Mouse (Mus musculus) embryonic facial prominence, embryonic 12.5 days (tissue): Measurements from ENCODE around the gene Ehmt2. TPM values are rescaled to one million over a fixed set of nuclear protein-coding genes. Genes with fewer than 3 reads are reported as not detected.

ENCODE experiments used
- ATAC-seq: fragments of 200-750 bp; cut with Nextera tagmentation; 2 replicates; pipeline ENCODE4 v1.8.0; 2017; ENCODE audit not compliant: insufficient number of reproducible peaks, insufficient read depth, low FRiP score, low TSS enrichment
- H3K27ac ChIP-seq: fragments of 300-500 bp; sonication (generic); 2 replicates; pipeline ENCODE4 v1.5.1; 2016; ENCODE audit warnings: mild to moderate bottlenecking
- H3K27me3 ChIP-seq: fragments of 300-500 bp; sonication (generic); 2 replicates; pipeline ENCODE4 v1.6.1; 2016; ENCODE audit warnings: mild to moderate bottlenecking, moderate library complexity
- H3K36me3 ChIP-seq: fragments of 300-500 bp; sonication (generic); 2 replicates; pipeline ENCODE4 v1.6.1; 2016; ENCODE audit warnings: mild to moderate bottlenecking
- H3K4me1 ChIP-seq: fragments of 300-500 bp; sonication (generic); 2 replicates; pipeline ENCODE4 v1.6.1; 2016
- H3K4me2 ChIP-seq: fragments of 300-500 bp; sonication (generic); replicated peaks from 2 replicates; pipeline ENCODE4 v1.6.1; 2016; ENCODE audit warnings: mild to moderate bottlenecking, moderate library complexity
- H3K4me3 ChIP-seq: fragments of 300-500 bp; sonication (generic); 2 replicates; pipeline ENCODE4 v1.5.1; 2016; ENCODE audit warnings: mild to moderate bottlenecking
- H3K9ac ChIP-seq: fragments of 300-500 bp; sonication (generic); 2 replicates; pipeline ENCODE4 v1.6.1; 2016; ENCODE audit warnings: mild to moderate bottlenecking, moderate library complexity
- H3K9me3 ChIP-seq: fragments of 300-500 bp; sonication (generic); 2 replicates; pipeline ENCODE4 v1.6.1; 2016; ENCODE audit warnings: mild to moderate bottlenecking, moderate library complexity
- WGBS: fragments of 180-500 bp; shearing (Covaris S2); methylation state at CpG from one replicate; pipeline ENCODE4 v1.1.7; 2016; 5-methylcytosine and 5-hydroxymethylcytosine counted together
- polyA plus RNA-seq: library from polyadenylated mRNA; unstranded; fragments of >200 nt; fragmentation: Nextera tagmentation; extraction: Ambion mirVana; gene quantifications from 2 replicates; pipeline ENCODE4 v1.2.1, GENCODE M21; 2016

The Ehmt2 gene
- 111 and 121 TPM in 2 replicates for polyA plus RNA-seq

DNA sequence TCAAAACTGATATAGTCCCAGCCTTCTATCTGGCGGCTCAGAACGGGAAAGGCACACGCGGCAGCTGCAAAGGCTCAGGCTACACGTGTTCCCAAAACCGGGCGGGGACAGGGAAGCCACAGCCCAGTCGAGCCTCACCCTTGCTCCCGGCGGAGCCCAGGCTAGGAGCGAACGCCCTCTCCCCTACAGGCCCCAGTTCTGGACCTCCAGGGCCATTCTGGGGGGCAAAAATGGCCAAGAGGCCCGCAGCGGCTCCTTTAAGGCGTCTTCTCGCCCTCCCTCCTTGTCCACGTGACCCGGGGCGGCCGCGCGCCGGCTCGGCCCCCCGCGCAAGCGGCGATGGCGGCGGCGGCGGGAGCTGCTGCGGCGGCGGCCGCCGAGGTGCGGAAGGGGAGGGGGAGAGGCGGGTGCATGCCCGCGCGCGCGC lies at the start of gene Ehmt2, which contains the start of gene C2:
TSS of gene Ehmt2 (plus strand) at position 310 of the 427 bp plus-strand sequence.
TSS of gene C2 (minus strand) at position 106 of the 427 bp plus-strand sequence.
- peaks cover 35% of the 10 kb centered on the region for H3K4me1 ChIP-seq
- WGBS, result under 1% methylated on average over 37 of the region's 44 CpGs

DNA sequence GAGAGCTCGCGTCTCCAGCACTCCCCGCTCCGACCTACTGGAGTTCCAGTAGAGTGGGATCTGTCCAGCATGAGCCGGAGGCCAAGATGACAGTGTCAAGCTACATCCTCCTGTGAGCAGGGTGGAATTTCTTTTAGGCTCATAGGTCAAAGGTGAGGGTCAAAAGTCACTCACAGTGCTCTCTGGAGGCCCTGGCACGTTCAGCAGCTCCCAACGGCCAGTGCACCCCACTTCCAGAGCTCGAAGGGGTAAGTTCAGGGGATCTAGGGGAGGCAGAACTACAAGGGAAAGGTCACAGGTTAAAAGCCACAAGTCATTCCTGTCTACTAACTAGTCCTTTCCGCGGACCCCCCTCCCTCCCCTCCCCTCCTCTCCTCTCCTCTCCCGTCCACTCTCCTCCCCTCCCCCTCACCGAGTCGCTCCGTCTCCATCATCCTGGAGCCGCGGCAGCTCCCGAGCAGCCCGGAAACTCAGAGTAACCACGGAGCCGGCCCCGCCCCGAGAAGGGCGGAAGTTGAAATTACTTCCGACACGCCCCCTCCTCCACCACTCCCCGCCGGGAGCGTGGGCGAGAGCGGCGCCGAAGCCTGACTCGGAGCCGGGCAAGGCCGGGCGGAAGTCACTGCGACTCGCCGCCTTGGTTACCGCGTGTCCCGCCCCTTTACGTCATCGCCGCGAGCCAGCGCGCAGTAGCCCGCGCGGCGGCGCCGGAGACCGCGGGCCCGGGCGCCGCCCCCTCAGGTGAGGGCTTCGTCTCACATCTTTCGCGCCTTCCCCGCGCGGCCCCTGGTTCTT lies 48.4 kb upstream of the Ehmt2 start, which contains the start of the genes Skiv2l and Nelfe:
TSS of gene Skiv2l (minus strand) at position 489 of the 795 bp plus-strand sequence.
TSS of gene Nelfe (plus strand) at position 670 of the 795 bp plus-strand sequence.
- Histone ChIP-seq H3K9me3 (no peaks in the 10 kb centered on the region), H3K36me3 (peaks cover 59% of the 10 kb centered on the region), H3K27ac (peak within 1 kb of the TSS; percentile 24; the same call in 1 of the 2 replicates), H3K9ac (peak within 1 kb of the TSS; percentile 70), H3K27me3 (no peaks in the 10 kb centered on the region), H3K4me1 (peaks cover 17% of the 10 kb centered on the region), H3K4me2 (peak within 1 kb of the TSS; percentile 83), H3K4me3 (peak within 1 kb of the TSS; percentile 61)
- under 1% methylated on average over 61 of the region's 65 CpGs for WGBS
- peak; percentile 94 for ATAC-seq

More for the DNA sequence above, at the start of gene Ehmt2, which contains the start of gene C2:
- H3K4me3 ChIP-seq, result peak within 1 kb of the TSS; percentile 99
- 0 out of 2 replicates have a peak, but pooled peaks cover 4% of the 10 kb centered on the region for H3K9me3 ChIP-seq
- H3K27ac ChIP-seq, result peak within 1 kb of the TSS; percentile 96
- peaks cover 24% of the 10 kb centered on the region for H3K36me3 ChIP-seq
- no peaks in the 10 kb centered on the region for H3K27me3 ChIP-seq
- ATAC-seq, result peak; percentile 17; the same call in 1 of the 2 replicates
- peak within 1 kb of the TSS; percentile 98 for H3K9ac ChIP-seq
- peak within 1 kb of the TSS; percentile 97 for H3K4me2 ChIP-seq

DNA sequence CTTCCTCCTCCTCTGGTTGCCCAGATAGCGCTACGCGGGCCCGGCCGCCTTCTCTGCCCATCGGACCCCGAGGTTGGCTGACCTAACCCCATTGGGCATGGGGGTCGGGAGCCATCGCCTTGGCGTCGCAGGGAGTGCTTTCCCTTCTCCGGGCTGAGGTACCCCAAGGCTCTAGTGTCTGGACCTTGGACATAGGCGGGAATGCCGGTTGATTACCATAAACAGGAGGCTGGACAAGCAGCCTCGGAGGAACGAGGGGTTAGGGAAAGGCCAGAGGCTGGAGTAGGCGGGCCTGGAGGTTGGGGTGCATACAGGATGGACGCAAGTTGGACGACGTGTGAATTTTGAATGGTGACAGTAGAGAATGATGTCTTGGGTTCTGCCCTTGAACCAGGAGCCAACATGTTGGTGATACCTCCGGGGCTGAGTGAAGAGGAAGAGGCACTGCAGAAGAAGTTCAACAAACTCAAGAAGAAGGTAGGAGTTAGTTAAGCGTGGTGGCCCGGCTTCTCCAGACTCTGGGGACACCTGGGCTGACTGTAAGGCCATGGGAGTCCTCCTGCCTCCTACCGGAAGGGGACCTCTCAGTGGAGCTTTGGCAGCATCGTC lies 47.6 kb upstream of the Ehmt2 start:
- Histone ChIP-seq H3K27ac (peak overlapping the region; percentile 24; the same call in 1 of the 2 replicates), H3K4me1 (peaks cover 17% of the 10 kb centered on the region), H3K27me3 (no peaks in the 10 kb centered on the region), H3K9me3 (no peaks in the 10 kb centered on the region), H3K4me3 (peak overlapping the region; percentile 61), H3K9ac (peak overlapping the region; percentile 70), H3K36me3 (peaks cover 56% of the 10 kb centered on the region), H3K4me2 (peak overlapping the region; percentile 83)
- peak; percentile 16 for ATAC-seq
- WGBS, result 2% methylated on average over 25 of the region's 25 CpGs

DNA sequence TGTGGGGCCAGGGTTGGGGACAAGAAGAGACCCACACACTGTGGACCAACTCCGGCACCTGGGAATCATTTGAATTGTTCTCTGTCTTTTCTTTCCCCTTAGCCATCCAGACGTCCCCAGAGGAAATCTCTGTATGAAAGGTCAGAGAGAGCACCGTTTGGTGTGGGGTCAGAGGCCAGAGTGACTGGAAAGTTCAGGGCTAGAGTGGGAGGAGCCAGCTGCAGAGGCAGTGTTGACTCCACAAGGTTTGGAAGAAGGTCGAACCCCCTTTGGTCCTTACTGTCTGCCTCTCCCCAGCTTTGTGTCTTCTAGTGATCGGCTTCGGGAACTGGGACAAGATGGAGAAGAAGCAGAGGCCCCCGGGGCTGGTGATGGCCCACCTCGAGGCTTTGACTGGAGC lies 44.8 kb upstream of the Ehmt2 start:
- Histone ChIP-seq H3K4me1 (peaks cover 17% of the 10 kb centered on the region), H3K27me3 (no peaks in the 10 kb centered on the region), H3K36me3 (peaks cover 43% of the 10 kb centered on the region), H3K27ac (no peak overlapping the region), H3K9me3 (no peaks in the 10 kb centered on the region), H3K4me2 (no peak overlapping the region), H3K4me3 (no peak overlapping the region), H3K9ac (no peak overlapping the region)
- WGBS, result 56% methylated on average over 8 of the region's 8 CpGs
- ATAC-seq, result no peak

DNA sequence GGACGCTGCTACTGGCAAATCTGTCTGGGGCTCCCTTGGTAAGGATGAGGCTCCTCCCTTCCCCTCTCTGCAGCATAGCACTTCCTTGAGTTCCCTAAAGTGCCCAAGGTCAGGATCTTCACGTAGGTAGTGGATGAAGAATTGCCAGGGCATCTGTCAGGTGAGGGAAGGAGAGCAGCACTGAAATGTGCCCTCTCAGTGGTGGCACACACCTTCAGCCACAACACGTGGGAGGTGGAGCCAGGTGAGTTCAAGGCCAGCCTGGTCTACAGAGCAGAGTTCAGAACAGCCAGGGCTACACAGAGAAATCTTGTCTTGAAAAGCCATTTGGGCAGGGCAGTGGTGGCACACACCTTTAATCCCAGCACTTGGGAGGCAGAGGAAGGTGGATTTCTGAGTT lies 43.5 kb upstream of the Ehmt2 start:
- Histone ChIP-seq H3K4me2 (no peak overlapping the region), H3K9me3 (no peaks in the 10 kb centered on the region), H3K27me3 (no peaks in the 10 kb centered on the region), H3K9ac (no peak overlapping the region), H3K36me3 (peaks cover 43% of the 10 kb centered on the region), H3K4me1 (peaks cover 11% of the 10 kb centered on the region), H3K4me3 (no peak overlapping the region), H3K27ac (no peak overlapping the region)
- WGBS, result 75% methylated on average over 3 of the region's 3 CpGs
- ATAC-seq, result no peak

DNA sequence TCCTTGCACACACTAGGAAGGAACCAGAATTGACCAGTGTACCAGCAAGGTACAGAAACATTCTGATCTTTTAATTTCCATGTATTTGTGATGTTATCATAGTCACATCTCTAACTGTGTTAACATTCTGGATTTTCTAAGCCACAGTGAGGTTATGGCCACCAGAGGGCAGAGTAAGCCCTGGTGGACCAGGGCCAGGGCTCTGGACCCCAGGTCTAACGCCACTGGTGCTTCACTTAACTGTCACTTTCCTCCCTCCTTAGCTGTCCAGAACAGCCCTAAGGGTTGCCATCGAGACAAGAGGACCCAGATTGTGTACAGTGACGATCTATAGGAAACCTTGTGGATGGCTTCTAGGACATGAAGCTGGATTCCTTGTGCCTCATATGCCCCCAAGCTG lies 42.4 kb upstream of the Ehmt2 start:
- Histone ChIP-seq H3K36me3 (peaks cover 43% of the 10 kb centered on the region), H3K4me3 (no peak overlapping the region), H3K4me1 (peaks cover 10% of the 10 kb centered on the region), H3K27ac (no peak overlapping the region), H3K9ac (no peak overlapping the region), H3K9me3 (no peaks in the 10 kb centered on the region), H3K4me2 (no peak overlapping the region), H3K27me3 (no peaks in the 10 kb centered on the region)
- no peak for ATAC-seq
- WGBS, result 38% methylated on average over 3 of the region's 3 CpGs

DNA sequence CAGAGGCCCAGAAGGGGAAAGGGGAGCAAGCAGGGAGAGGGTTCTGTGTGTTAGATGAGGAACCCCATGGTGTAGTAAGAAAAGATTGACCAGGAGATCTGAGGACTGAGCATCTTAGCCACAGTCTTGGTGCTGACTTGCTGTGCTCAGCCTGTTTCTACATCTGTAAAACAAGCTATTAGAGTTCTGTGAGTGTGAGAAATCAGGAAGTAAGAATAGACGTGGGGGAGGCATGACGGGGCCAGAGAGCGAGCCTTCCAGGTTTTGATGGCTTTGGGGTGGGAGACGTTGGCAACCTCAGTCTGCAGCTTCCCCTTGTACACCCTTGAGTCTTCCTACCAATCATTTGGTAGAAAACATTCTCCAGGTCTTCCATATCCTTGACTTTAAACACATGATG lies 39.6 kb upstream of the Ehmt2 start:
- no peak for ATAC-seq
- H3K4me3 ChIP-seq, result no peak overlapping the region
- 0 out of 2 replicates have a peak overlapping the region, but pooled peaks have one; percentile 36 for H3K27ac ChIP-seq
- H3K36me3 ChIP-seq, result peaks cover 29% of the 10 kb centered on the region
- H3K9ac ChIP-seq, result no peak overlapping the region
- H3K4me2 ChIP-seq, result no peak overlapping the region
- no peaks in the 10 kb centered on the region for H3K27me3 ChIP-seq
- H3K4me1 ChIP-seq, result no peaks in the 10 kb centered on the region
- 83% methylated on average over 4 of the region's 4 CpGs for WGBS
- no peaks in the 10 kb centered on the region for H3K9me3 ChIP-seq

DNA sequence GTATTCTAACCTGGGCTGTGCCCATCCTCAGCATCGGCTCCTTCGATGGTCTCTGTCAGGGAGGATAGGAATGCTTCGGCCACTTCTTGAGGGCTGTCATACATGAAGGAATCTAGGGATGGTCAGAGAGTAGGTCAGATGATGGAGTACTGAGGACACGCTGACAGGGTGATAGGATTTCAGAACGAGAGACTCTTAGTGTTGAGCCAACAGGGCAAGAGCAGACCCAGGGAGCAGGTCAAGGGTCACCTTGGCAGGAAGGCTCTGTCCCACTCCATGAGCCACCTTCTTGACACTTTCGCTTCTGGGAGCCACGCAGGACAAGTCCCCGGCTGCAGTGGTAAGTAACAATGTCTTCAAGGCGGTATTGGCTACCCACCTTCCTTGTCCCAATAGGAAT lies 37.8 kb upstream of the Ehmt2 start:
- no peak overlapping the region for H3K4me3 ChIP-seq
- H3K27ac ChIP-seq, result no peak overlapping the region
- H3K9ac ChIP-seq, result no peak overlapping the region
- no peak for ATAC-seq
- WGBS, result 86% methylated on average over 9 of the region's 9 CpGs
- H3K4me2 ChIP-seq, result no peak overlapping the region
- no peaks in the 10 kb centered on the region for H3K9me3 ChIP-seq
- H3K4me1 ChIP-seq, result no peaks in the 10 kb centered on the region
- no peaks in the 10 kb centered on the region for H3K27me3 ChIP-seq
- H3K36me3 ChIP-seq, result peaks cover 13% of the 10 kb centered on the region

DNA sequence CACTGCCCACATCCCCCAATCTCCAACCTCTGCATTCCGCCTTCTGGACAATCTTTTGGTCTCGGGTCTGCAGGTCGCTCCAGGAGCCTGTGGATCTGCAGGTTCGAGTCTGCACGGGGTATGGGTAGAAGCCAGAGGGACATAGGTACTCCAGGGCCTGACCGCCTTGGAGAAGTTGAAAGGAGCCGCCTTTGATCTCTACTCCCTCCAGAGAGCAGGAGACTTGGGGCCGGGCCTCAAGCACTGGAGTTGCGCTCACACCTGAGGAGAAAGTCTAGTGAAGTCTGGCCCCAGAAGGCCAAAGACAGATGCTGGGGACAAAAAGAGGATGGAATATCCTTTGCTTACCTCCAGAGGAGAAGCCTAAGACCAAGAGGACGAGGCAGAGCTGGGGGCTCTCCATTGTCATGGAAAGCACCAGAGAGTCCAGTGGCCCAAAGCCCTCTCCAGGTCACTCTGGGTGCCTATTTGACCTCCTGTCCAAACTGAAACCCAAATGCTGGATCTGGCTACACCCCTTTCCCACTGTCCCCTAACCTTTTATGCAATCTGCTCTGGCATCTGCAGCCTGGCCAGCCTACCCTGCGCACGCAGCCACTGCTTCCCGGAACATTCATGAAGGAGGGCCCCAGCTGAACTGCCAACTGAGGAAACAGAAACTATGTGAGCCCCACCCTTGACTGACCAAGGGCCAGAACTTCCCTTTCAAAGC lies 36.4 kb upstream of the Ehmt2 start:
- Histone ChIP-seq H3K4me1 (no peaks in the 10 kb centered on the region), H3K36me3 (0 out of 2 replicates have a peak, but pooled peaks cover 3% of the 10 kb centered on the region), H3K4me2 (no peak overlapping the region), H3K9ac (no peak overlapping the region), H3K27me3 (no peaks in the 10 kb centered on the region), H3K27ac (0 out of 2 replicates have a peak overlapping the region, but pooled peaks have one; percentile 9), H3K9me3 (no peaks in the 10 kb centered on the region), H3K4me3 (no peak overlapping the region)
- no peak for ATAC-seq
- WGBS, result 68% methylated on average over 13 of the region's 13 CpGs

DNA sequence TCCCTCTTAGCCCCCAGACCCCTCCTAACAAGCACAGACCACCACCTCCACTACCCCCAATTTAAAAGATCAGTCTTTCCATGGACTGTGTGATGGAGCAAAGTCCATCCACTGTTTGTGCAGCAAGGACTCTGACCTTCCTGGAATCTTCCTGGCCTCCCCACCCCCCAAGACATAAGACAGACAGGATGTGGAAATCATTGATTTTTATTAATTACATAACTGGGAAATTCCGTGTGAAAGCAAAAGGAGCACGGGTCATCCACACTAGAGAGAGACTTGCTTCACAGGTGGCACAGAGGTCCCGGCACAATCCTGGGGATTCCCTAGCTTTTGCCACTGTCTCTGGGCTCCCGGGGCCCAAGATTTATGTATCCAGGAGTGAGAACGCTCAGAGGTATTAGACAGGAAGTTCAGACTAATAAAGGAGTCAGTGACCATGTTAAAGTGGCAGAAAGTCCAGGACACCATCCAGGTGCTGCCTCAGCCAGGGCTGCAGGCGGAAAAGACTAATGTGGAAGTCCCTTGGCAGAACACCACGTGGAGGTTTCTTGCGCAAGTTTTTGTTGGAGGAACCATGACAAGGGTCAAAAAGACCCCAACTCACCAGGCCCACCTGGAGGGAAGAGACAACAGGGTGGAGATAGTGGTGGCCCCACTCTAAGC lies 35.7 kb upstream of the Ehmt2 start, which contains the start of gene Cfb:
TSS of gene Cfb (minus strand) at position 103 of the 666 bp plus-strand sequence.
- no peak for ATAC-seq
- WGBS, result 66% methylated on average over 8 of the region's 8 CpGs
- Histone ChIP-seq H3K36me3 (no peaks in the 10 kb centered on the region), H3K4me3 (no peak within 1 kb of the TSS), H3K27ac (0 out of 2 replicates have a peak within 1 kb of the TSS, but pooled peaks have one; percentile 9), H3K27me3 (no peaks in the 10 kb centered on the region), H3K9me3 (no peaks in the 10 kb centered on the region), H3K4me2 (no peak within 1 kb of the TSS), H3K9ac (no peak within 1 kb of the TSS), H3K4me1 (no peaks in the 10 kb centered on the region)

DNA sequence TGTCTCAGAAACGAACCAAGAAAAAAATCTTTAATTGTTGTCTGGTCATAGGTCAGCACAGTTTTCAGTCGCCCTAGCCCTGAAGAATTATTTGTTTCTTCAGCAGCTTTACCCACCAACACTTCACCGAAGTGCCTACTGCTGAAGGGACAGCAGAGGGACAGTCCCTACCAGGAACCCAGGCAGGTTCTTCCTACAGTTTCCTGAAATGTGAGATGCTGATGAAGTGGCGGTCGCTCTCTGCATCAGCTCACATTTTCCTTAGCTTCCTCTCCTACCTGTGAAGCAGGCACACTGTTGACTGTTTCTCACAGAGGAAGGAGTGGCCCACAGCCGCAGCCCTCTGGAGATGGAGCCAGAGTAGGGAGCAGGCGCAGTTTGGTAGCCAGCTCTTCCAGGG lies 32.3 kb upstream of the Ehmt2 start:
- Histone ChIP-seq H3K9me3 (no peaks in the 10 kb centered on the region), H3K27me3 (no peaks in the 10 kb centered on the region; the same call in 1 of the 2 replicates), H3K36me3 (no peaks in the 10 kb centered on the region), H3K4me1 (no peaks in the 10 kb centered on the region), H3K4me3 (no peak overlapping the region), H3K4me2 (no peak overlapping the region), H3K9ac (no peak overlapping the region), H3K27ac (no peak overlapping the region)
- no peak for ATAC-seq
- WGBS, result 58% methylated on average over 7 of the region's 7 CpGs
